Mouse (Mus musculus) myocyte (in vitro differentiated cells): ENCODE data around the gene Htr1d.

Source experiments
- CEBPB ChIP-seq: IDR thresholded peaks from 2 replicates; pipeline ENCODE4 v1.6.1; 2011; ENCODE audit warnings: mild to moderate bottlenecking, moderate library complexity; ENCODE audit not compliant: poor library complexity, insufficient read depth, severe bottlenecking
- E2F4 ChIP-seq: IDR thresholded peaks from one replicate; pipeline ENCODE4 v1.6.1; 2011; ENCODE audit warnings: mild to moderate bottlenecking, control low read depth, moderate library complexity; ENCODE audit not compliant: insufficient read depth
- MAX ChIP-seq: IDR thresholded peaks from one replicate; pipeline ENCODE4 v1.6.1; 2011; ENCODE audit warnings: low read depth, mild to moderate bottlenecking, control low read depth
- MYOG ChIP-seq, 3 experiments: IDR thresholded peaks; one replicate each; pipeline ENCODE4 v1.6.1; 2011; ENCODE audit warnings: control low read depth in 2 of 3, low read depth in 2 of 3, mild to moderate bottlenecking in 2 of 3; ENCODE audit not compliant: insufficient read length in 2 of 3, control insufficient read depth in 1 of 3, insufficient read depth in 1 of 3
- POLR2A ChIP-seq: IDR thresholded peaks from one replicate; pipeline ENCODE4 v1.6.1; 2011; ENCODE audit warnings: low read depth, mild to moderate bottlenecking, control low read depth, moderate library complexity; ENCODE audit not compliant: insufficient read length
- POLR2AphosphoS2 ChIP-seq: IDR thresholded peaks from one replicate; pipeline ENCODE4 v1.6.1; 2011; ENCODE audit warnings: low read depth, control low read depth; ENCODE audit not compliant: insufficient read length
- REST ChIP-seq: IDR thresholded peaks from one replicate; pipeline ENCODE4 v1.6.1; 2011; ENCODE audit warnings: mild to moderate bottlenecking, control low read depth, moderate library complexity; ENCODE audit not compliant: insufficient read depth, insufficient read length
- SRF ChIP-seq: IDR thresholded peaks from one replicate; pipeline ENCODE4 v1.6.1; 2011; ENCODE audit warnings: low read depth; ENCODE audit not compliant: control insufficient read depth, insufficient read length
- TCF12 ChIP-seq: IDR thresholded peaks from one replicate; pipeline ENCODE4 v1.6.1; 2011; ENCODE audit warnings: mild to moderate bottlenecking, control low read depth; ENCODE audit not compliant: poor library complexity, insufficient read depth, severe bottlenecking
- TCF3 ChIP-seq: IDR thresholded peaks from one replicate; pipeline ENCODE4 v1.6.1; 2011; ENCODE audit warnings: low read depth, control low read depth; ENCODE audit not compliant: insufficient read length
- USF1 ChIP-seq: IDR thresholded peaks from one replicate; pipeline ENCODE4 v1.6.1; 2011; ENCODE audit warnings: low read depth, mild to moderate bottlenecking, control low read depth, moderate library complexity

GRCm38 (mm10) chr4:136469371-136469903, 46.1 kb downstream of the Htr1d start, which contains the start of gene Luzp1:
- TF ChIP-seq E2F4 (no peak), MYOG (IDR thresholded peaks at IDR 0.05; ENCODE audit: control insufficient read depth in 1 of 3, insufficient read depth in 1 of 3, insufficient read length in 2 of 3, low read depth in 2 of 3) (peak in 1 of 3 experiments; percentile 7), MAX (no peak), REST (no peak), POLR2A (peak; percentile 91), USF1 (no peak), POLR2AphosphoS2 (peak; percentile 67), TCF3 (no peak), CEBPB (no peak), SRF (no peak), TCF12 (no peak)
